Mouse (Mus musculus) myocyte (in vitro differentiated cells): ENCODE data around the gene Dhrs3. TPM values are rescaled to one million over a fixed set of nuclear protein-coding genes. Genes with fewer than 3 reads are reported as not detected.
A peak's percentile ranks its signal among the peaks of the same experiment; 100 is the strongest.

ENCODE experiments used
- H3K27me3 ChIP-seq: one replicate; pipeline ENCODE4 v1.6.1; 2011; ENCODE audit not compliant: control insufficient read depth, insufficient read depth, insufficient read length
- H3K36me3 ChIP-seq: one replicate; pipeline ENCODE4 v1.6.1; 2011; ENCODE audit not compliant: control insufficient read depth, insufficient read depth
- H3K4me2 ChIP-seq: one replicate; pipeline ENCODE4 v1.6.1; 2011; ENCODE audit warnings: low read depth, control low read depth
- H3K4me3 ChIP-seq: one replicate; pipeline ENCODE4 v1.5.1; 2011; ENCODE audit warnings: mild to moderate bottlenecking, control low read depth, moderate library complexity
- H3K79me2 ChIP-seq: one replicate; pipeline ENCODE4 v1.6.1; 2011; ENCODE audit not compliant: control insufficient read depth, insufficient read depth
- H3ac ChIP-seq: one replicate; pipeline ENCODE4 v1.6.1; 2011; ENCODE audit not compliant: control insufficient read depth, insufficient read length
- CEBPB ChIP-seq: IDR thresholded peaks from 2 replicates; pipeline ENCODE4 v1.6.1; 2011; ENCODE audit warnings: mild to moderate bottlenecking, moderate library complexity; ENCODE audit not compliant: poor library complexity, insufficient read depth, severe bottlenecking
- E2F4 ChIP-seq: IDR thresholded peaks from one replicate; pipeline ENCODE4 v1.6.1; 2011; ENCODE audit warnings: mild to moderate bottlenecking, control low read depth, moderate library complexity; ENCODE audit not compliant: insufficient read depth
- MAX ChIP-seq: IDR thresholded peaks from one replicate; pipeline ENCODE4 v1.6.1; 2011; ENCODE audit warnings: low read depth, mild to moderate bottlenecking, control low read depth
- MYOD1 ChIP-seq, 3 experiments: IDR thresholded peaks; one replicate each; pipeline ENCODE4 v1.6.1; 2011; ENCODE audit warnings: control low read depth in 2 of 3, low read depth in 2 of 3, mild to moderate bottlenecking in 2 of 3, moderate library complexity in 1 of 3; ENCODE audit not compliant: insufficient read length in 2 of 3, control insufficient read depth in 1 of 3
- MYOG ChIP-seq, 3 experiments: IDR thresholded peaks; one replicate each; pipeline ENCODE4 v1.6.1; 2011; ENCODE audit warnings: control low read depth in 2 of 3, low read depth in 2 of 3, mild to moderate bottlenecking in 2 of 3; ENCODE audit not compliant: insufficient read length in 2 of 3, control insufficient read depth in 1 of 3, insufficient read depth in 1 of 3
- POLR2A ChIP-seq: IDR thresholded peaks from one replicate; pipeline ENCODE4 v1.6.1; 2011; ENCODE audit warnings: low read depth, mild to moderate bottlenecking, control low read depth, moderate library complexity; ENCODE audit not compliant: insufficient read length
- POLR2AphosphoS2 ChIP-seq: IDR thresholded peaks from one replicate; pipeline ENCODE4 v1.6.1; 2011; ENCODE audit warnings: low read depth, control low read depth; ENCODE audit not compliant: insufficient read length
- REST ChIP-seq: IDR thresholded peaks from one replicate; pipeline ENCODE4 v1.6.1; 2011; ENCODE audit warnings: mild to moderate bottlenecking, control low read depth, moderate library complexity; ENCODE audit not compliant: insufficient read depth, insufficient read length
- SRF ChIP-seq: IDR thresholded peaks from one replicate; pipeline ENCODE4 v1.6.1; 2011; ENCODE audit warnings: low read depth; ENCODE audit not compliant: control insufficient read depth, insufficient read length
- TCF12 ChIP-seq: IDR thresholded peaks from one replicate; pipeline ENCODE4 v1.6.1; 2011; ENCODE audit warnings: mild to moderate bottlenecking, control low read depth; ENCODE audit not compliant: poor library complexity, insufficient read depth, severe bottlenecking
- TCF3 ChIP-seq: IDR thresholded peaks from one replicate; pipeline ENCODE4 v1.6.1; 2011; ENCODE audit warnings: low read depth, control low read depth; ENCODE audit not compliant: insufficient read length
- USF1 ChIP-seq: IDR thresholded peaks from one replicate; pipeline ENCODE4 v1.6.1; 2011; ENCODE audit warnings: low read depth, mild to moderate bottlenecking, control low read depth, moderate library complexity
- polyA plus RNA-seq: library from polyadenylated mRNA; unstranded; fragments of >200 nt; fragmentation: generic; extraction: Trizol; gene quantifications from one replicate; pipeline ENCODE4 v1.2.1, GENCODE M21; 2012; ENCODE audit warnings: missing spikeins

Gene Dhrs3
- 5.5 TPM for polyA plus RNA-seq

DNA sequence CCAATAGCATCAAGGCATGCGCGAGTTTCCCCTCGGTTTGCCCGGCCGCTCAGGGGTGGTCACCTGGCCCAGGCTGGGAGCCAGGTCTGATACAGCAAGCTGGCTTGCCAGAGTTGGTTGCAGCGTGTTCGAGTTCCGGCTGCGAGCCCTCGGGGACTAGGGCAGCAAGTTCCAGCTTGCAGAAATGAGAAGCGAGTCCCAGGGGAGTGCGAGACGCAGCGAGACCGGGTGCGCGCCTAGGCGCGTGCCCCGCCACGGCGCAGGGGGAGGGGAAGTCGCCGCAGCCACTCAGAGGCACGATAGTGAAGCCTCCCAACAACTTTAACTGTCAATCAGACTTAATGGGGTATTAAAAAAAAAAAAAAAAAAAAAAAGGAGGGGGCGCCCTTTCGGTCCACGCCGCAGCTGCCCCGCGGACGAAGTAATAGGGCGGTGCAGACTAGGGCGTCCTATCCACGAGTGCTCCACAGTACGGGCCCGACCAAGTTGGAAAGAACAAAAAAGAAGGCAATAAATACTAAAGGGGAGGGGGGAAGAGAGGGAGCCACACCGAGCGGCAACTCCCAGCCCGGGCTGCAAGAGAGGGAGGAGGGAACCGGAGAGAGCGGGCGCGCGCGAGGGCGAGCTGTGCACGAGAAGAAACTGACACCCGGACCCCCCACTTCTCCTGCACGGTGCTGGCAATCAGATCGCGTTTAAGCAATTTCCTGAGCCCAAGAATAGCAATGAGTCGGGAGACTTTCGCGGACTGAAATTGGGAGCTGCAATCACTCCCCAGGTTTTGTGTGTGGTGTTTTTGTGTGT, at the start of gene Dhrs3:
Dhrs3 (plus strand) TSS at position 695 of the 804 bp plus-strand sequence.
- H3K4me3 ChIP-seq = peak within 1 kb of the TSS; percentile 40
- H3K4me2 ChIP-seq = peak within 1 kb of the TSS; percentile 96
- TF ChIP-seq MAX = no peak
- no peak for TF ChIP-seq REST
- TF ChIP-seq MYOD1 (IDR thresholded peaks at IDR 0.05; ENCODE audit: control insufficient read depth in 1 of 3, insufficient read length in 2 of 3, low read depth in 2 of 3) = peak in 1 of 3 experiments; percentile 44
- TF ChIP-seq MYOG (IDR thresholded peaks at IDR 0.05; ENCODE audit: control insufficient read depth in 1 of 3, insufficient read depth in 1 of 3, insufficient read length in 2 of 3, low read depth in 2 of 3) = peak in 1 of 3 experiments; percentile 6
- no peaks in the 10 kb centered on the region for H3K27me3 ChIP-seq
- H3ac ChIP-seq = peak within 1 kb of the TSS; percentile 67
- no peaks in the 10 kb centered on the region for H3K36me3 ChIP-seq
- H3K79me2 ChIP-seq = no peaks in the 10 kb centered on the region

DNA sequence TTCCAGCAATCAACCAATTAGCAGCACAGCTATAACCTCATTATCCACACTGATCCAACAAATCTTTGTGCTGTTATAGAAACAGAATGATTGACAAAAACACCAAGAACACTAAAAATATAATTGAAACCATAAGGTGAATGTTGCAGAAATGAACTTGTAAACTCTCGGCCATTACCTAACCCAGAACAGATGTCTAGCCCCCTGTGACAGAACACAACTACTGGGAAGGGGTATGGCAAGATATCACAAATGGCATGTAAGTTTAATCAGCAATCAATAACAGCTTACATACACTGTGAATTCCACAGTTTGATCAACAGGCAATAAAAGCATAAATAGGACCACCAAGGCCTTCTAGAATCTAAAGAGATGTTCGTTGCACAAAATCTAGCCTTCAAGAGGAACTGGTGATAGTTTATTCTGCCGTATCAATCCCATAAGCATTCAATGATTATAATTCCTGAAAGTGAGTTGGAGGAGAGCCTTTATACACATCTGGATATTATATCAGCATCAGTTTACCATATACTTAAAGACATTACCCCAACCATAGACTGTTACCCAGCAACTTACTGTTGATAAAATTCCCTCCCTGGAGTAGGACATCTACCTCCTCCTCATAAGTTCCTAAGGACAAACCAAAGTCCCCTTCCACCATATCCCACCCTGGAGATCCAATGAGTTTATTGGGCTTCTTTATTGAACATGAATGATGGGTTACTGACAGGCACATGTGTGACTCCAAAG, 30.7 kb upstream of the Dhrs3 start:
- Histone ChIP-seq H3ac (no peak overlapping the region), H3K27me3 (no peaks in the 10 kb centered on the region), H3K4me2 (no peak overlapping the region), H3K36me3 (no peaks in the 10 kb centered on the region), H3K79me2 (no peaks in the 10 kb centered on the region), H3K4me3 (no peak overlapping the region)
- TF ChIP-seq REST (no peak), TCF3 (no peak), MYOD1 (IDR thresholded peaks at IDR 0.05; ENCODE audit: control insufficient read depth in 1 of 3, insufficient read length in 2 of 3, low read depth in 2 of 3) (no peak), USF1 (no peak), POLR2A (no peak), E2F4 (no peak), POLR2AphosphoS2 (no peak), MYOG (IDR thresholded peaks at IDR 0.05; ENCODE audit: control insufficient read depth in 1 of 3, insufficient read depth in 1 of 3, insufficient read length in 2 of 3, low read depth in 2 of 3) (no peak), CEBPB (no peak), MAX (no peak), SRF (no peak), TCF12 (no peak)

DNA sequence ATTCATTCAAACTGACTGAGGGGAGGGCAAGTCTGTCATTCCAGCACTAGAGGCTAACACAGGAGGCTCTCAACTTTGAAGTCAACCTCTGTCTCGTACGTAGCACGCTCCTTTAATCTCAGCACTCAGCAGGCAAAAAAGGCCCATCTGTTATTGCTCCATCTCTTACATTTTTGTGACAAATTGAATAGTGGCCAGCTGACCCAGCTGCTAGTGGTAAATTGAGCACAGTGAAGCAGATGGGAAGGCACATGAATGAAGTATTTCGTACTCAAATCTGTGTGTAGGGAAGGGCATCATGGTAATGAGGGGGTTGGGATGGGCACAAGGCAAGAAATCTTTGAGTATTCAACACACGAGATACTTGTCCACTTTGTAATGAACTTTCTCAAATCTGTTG, 24.7 kb upstream of the Dhrs3 start:
- Histone ChIP-seq H3K79me2 (no peaks in the 10 kb centered on the region), H3K4me2 (no peak overlapping the region), H3K4me3 (no peak overlapping the region), H3ac (no peak overlapping the region), H3K36me3 (no peaks in the 10 kb centered on the region), H3K27me3 (no peaks in the 10 kb centered on the region)
- TF ChIP-seq MAX (no peak), TCF12 (no peak), REST (no peak), MYOG (IDR thresholded peaks at IDR 0.05; ENCODE audit: control insufficient read depth in 1 of 3, insufficient read depth in 1 of 3, insufficient read length in 2 of 3, low read depth in 2 of 3) (no peak), E2F4 (no peak), TCF3 (no peak), SRF (no peak), MYOD1 (IDR thresholded peaks at IDR 0.05; ENCODE audit: control insufficient read depth in 1 of 3, insufficient read length in 2 of 3, low read depth in 2 of 3) (no peak)

DNA sequence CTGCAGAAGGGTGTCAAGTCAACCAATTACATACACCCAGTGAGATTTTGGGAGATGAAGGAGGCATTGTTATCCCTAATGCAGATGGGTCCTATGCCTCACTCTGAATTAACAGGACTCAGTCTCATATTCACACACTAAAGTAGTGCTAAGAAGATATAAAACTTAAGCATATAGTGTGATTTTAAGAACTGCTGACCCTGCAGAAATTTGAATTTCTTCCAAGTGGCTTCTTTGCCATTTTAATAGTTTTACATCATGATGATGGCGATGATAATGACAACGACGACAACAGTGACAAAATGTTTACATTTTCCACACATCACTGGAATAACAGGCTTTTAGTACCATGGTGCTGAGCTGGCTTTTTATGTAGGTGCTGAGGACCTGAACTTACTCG, 24.0 kb upstream of the Dhrs3 start:
- no peak overlapping the region for H3ac ChIP-seq
- H3K4me2 ChIP-seq = no peak overlapping the region
- H3K27me3 ChIP-seq = no peaks in the 10 kb centered on the region
- H3K79me2 ChIP-seq = no peaks in the 10 kb centered on the region
- no peaks in the 10 kb centered on the region for H3K36me3 ChIP-seq
- H3K4me3 ChIP-seq = no peak overlapping the region
- TF ChIP-seq TCF12 (no peak), CEBPB (no peak), POLR2A (no peak), USF1 (no peak), MAX (no peak), MYOD1 (IDR thresholded peaks at IDR 0.05; ENCODE audit: control insufficient read depth in 1 of 3, insufficient read length in 2 of 3, low read depth in 2 of 3) (no peak), REST (no peak), TCF3 (no peak), MYOG (IDR thresholded peaks at IDR 0.05; ENCODE audit: control insufficient read depth in 1 of 3, insufficient read depth in 1 of 3, insufficient read length in 2 of 3, low read depth in 2 of 3) (no peak), SRF (no peak), E2F4 (no peak), POLR2AphosphoS2 (no peak)
